Mouse (Mus musculus) Muller cell, postnatal 12 days (primary cell): ENCODE measurements at regions not wholly inside any gene's neighbourhood (a gene's known extent, or its start where the extent isn't known, plus 50 kb on each side); places are given as distances from the start of the nearest gene placed in this dataset.
A peak's percentile ranks its signal among the peaks of the same experiment; 100 is the strongest.
"Not testable (repeated sequence)": the region's sequence is repeated elsewhere in the genome, so short reads cannot be mapped to it uniquely, and the experiment has no call there.

Experiments
- DNase-seq: peaks from one replicate; pipeline ENCODE4 v3.0.0-alpha.2; 2015; ENCODE audit errors: inconsistent ontology term

DNA sequence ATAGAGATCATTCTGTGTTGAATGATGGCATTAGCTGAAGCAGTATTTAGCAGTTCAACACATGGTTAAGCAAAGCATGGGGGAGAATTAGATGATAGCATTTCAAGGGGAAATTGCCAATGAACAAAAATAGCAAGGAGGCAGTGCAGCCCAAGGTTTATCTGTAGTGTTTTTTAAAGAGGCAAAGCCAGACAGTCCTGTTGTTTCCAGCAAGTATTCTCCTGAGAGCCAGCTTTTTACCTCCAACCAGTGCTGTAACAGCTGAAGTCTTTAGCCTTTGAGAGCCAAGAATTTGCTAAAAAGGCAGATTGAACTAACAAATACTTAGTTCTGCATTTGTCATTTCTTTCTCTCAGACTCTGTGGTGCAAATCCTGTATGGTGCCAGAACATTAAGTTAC, 305.1 kb upstream of the Arx start:
- DNase-seq = no peak

- no peak for DNase-seq
These were observed 283.8 kb upstream of the Arx start for GRCm38 (mm10) chrX:93002236-93002976.

- no peak for DNase-seq
These were observed 279.6 kb upstream of the Arx start for GRCm38 (mm10) chrX:93006681-93007080.

- no peak for DNase-seq
These were observed 274.7 kb upstream of the Arx start for GRCm38 (mm10) chrX:93011578-93011977.

- DNase-seq = no peak
These were observed 269.9 kb upstream of the Arx start for GRCm38 (mm10) chrX:93016391-93016790.

GRCm38 (mm10) chrX:93041096-93041495, 245.1 kb upstream of the Arx start:
- DNase-seq = no peak

GRCm38 (mm10) chrX:93042736-93043135, 243.5 kb upstream of the Arx start:
- DNase-seq = no peak

- DNase-seq = no peak
These were observed 237.1 kb upstream of the Arx start for GRCm38 (mm10) chrX:93048967-93049754.

DNA sequence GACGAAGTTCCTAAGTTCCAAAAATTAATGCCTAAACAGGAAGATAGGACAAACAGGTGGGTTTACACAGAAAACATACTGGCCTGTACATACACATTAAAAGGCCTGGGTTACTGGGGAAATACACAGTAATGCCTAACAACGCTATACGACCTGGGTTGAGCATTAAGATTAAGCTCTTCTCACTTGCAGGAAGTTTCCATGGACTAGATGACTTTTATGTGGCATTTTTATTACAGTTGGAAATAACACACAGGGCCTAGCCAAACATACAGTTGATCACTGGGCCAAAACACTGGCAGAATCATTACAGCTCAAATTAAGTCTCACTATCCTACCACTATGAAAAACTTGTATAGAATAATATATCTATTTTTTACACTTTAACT, 236.5 kb upstream of the Arx start:
- no peak for DNase-seq

DNA sequence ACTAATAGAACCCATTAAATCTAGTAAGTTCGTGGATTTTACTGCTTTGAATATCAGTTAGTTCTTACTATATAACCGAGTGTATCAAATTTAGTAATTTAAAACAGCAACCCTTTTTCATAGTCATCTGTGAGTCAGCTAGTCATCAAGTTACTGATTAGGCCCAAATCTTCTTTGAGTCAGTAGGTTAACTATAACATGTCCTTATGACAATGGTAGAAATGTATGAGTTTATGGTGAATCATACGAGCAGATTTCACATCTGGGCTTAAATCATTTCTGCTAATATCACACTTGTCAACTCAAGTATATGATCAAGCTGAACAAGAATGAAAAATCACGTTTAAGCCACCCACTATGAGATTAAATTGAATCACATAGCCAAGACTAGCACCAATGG, 226.7 kb upstream of the Arx start:
- DNase-seq = no peak

DNA sequence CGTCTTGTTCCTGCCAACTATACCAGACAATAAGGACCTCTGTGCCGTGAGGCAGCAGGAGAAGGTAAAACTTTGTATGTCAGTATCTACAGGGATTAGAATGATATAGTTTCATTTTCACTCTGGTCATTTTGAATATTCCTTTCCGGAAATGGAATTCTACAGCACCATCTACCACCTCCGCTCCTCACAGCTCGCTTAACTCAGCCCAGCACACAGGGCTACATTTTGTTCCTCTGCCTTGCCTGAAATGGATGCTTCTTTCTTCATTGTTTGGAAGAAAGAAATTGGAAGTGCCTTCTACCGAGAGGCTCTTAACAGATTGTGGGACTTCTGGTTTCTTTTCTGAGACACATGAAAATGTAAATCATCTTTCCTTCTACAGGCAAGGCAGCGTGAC, 217.4 kb upstream of the Arx start:
- DNase-seq = peak; percentile 11

DNA sequence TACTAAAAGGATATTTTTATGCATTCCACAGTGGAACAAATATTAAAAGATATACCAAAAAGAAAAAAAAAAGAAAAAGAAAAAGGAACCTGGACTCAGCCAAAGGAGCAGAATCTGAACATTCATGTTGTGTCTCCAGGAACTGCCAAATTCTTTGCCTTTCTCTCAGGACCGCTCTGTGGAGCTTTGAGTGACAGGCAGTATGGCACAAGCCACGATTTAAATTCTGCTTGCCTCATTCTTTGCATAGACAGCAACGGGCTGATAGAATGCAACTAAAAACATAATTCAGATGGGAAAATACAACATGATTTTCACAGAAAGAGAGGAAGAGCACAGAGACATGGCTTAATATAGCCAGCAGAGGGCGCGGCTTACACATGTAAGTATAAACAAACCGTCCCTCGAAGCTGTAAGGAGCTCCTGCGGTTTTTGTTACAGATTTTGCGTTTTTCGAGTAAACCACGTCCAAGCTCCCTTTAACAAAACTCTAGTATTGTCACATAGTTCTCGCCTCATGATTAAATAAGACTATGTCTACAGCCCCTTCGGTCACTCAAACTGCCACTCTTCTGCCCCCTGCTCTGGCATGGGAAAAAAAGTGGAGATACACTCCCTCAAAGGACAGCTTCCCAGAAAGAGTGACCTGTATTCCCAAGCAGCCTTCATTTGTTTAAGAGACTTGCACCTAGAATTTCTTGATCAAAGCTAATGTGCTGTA, 216.5 kb upstream of the Arx start:
- peak; percentile 41 for DNase-seq

GRCm38 (mm10) chrX:93070290-93070611, 216.0 kb upstream of the Arx start:
- no peak for DNase-seq

DNA sequence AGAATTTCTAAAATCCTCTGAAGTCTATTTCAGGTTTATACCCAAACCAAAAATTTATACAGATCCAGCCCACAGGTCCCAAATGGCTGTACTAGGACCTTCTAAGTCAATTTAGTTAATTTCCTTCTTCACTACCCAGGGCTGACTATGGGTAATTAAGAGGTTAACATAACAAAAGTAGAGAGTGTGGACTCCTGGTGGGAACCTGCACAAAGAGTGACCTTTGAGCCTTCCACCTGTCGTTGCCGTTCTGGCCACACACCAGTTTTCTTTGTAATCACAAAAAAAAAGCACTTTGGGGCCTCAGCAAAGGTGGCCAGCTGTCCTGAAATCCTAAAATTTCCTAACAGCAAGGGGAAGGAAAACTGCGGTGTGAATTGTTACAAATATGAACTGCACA, 197.3 kb upstream of the Arx start:
- DNase-seq = no peak

DNA sequence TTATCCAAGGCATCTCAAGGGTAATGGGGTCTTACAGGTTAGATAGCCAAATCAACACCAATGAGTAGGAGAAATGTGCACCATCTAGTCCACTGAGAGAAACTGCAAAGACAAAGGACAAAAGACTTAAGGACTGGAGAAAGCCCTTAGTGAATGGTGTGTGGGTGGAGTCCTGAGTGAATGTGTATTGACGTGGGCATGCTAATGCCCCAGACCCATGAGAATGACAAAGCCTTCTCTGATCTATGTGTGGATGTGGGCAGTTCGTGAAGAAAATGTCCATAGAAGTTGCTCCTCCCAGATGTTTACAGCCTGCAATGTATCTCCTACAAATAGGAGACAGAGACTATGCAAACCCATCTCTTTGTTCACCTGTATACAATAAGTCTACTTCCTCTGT, 188.7 kb upstream of the Arx start:
- DNase-seq = no peak

DNA sequence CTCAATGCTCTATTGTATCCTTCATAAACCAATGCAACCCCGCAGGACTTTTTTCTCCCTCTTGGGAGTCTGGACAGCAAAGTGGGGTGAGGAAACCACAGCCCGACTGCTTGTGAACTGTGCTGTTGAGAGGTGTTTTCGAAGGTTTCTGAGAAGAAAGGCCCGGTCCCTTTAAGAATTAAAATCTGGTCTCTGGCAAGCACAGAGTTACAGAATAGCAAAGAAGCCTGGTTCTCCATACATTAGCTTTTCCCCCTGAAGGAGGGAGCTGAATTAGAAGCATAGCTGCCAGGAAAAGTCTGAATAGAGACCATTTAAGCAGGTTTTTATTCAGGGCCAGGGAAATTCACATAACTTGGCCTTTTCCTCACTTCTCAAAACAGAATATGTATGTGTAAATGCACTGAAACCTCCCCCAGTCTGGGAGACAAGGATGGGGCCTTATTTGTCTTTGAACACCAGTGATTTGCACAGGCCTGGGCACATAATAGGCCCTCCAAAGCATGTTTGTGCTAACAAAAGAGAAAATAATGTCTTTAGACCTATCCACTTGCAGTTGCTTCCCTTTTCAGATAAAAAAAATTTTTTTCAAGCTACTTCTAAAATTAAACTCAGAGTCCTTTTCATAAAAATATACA, 178.2 kb upstream of the Arx start:
- no peak for DNase-seq

- DNase-seq = not testable (repeated sequence)
These were observed 131.9 kb upstream of the Arx start for GRCm38 (mm10) chrX:93154367-93154766.

DNA sequence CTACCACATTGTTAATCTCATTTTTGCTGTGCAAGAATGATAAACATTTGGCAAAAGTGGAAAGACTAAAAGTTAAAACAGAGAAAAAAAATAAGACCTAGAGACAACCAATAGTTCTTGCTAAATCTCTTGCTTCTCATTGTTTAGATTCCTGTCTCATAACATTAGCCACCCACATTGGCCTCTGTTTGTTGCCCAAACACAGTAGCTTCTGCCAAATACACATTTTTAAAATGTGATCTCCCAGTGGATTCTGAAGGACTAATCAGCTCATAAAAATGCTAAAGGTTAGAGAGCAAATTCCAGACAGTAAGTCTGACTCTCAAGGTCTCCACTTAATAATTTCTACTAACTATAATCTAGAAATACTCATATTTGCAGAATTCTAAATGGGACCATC, 127.1 kb upstream of the Arx start:
- DNase-seq = peak; percentile 81

- DNase-seq = no peak
These were observed 125.3 kb upstream of the Arx start for GRCm38 (mm10) chrX:93160956-93161355.
